Mouse (Mus musculus) thymus, postnatal 0 days (tissue): ENCODE results near the gene Apobr. TPM values are rescaled to one million over a fixed set of nuclear protein-coding genes. Genes with fewer than 3 reads are reported as not detected.

Experiments used
- DNase-seq: peaks from one replicate; pipeline ENCODE4 v3.0.0-alpha.2; 2015; ENCODE audit warnings: low spot score
- polyA plus RNA-seq: library from polyadenylated mRNA; unstranded; fragments of >200 nt; fragmentation: Nextera tagmentation; extraction: Ambion mirVana; gene quantifications from 2 replicates; pipeline ENCODE4 v1.2.1, GENCODE M21; 2015

Gene Apobr
- polyA plus RNA-seq: 1.2 TPM in 2 replicates

DNA sequence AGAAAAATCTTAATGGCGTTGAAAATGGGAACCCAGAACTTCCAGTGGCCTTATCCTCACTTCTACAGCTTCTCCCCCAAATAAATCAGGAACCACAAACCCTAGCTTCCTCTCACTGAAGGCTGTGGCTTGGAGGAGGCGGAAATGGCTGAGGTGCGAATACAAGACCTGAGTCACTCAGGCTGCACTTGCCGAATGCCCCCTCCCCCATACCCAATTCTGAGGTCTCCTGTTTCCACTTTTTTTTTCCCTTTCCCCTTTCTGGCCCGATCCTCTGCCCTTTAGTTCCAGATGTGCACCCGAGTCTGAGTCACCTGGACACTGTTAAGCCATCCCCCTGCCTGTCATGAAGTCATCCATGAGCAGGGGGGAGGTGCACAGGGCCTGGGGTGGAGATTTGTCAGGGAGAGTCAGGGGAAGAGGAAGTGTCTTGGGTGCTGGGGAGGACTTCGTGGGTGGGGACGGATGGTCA is at the start of gene Apobr:
Gene Apobr (plus strand): TSS at position 437 of the 472 bp plus-strand sequence.
- peak; percentile 46 for DNase-seq

DNA sequence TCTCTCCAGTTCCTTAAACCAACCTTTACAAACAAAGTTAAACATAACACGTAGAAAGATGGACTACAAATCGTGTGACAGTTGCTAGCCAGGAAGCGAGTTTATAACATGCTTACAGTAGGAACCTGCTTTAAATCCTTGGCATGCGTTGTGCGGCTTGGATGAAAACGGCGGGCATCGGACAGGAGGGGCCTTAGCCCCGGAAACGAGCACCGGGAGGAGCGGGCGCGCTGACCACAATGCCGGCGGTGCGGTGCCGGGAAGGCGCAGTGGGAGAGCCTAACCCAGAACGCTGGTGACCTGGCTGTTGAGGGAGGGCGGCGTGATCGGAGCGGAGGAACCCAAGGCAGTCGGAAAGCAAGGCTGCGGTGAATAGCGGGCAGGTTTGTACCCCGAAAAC is 49.0 kb upstream of the Apobr start:
- DNase-seq: peak; percentile 9

DNA sequence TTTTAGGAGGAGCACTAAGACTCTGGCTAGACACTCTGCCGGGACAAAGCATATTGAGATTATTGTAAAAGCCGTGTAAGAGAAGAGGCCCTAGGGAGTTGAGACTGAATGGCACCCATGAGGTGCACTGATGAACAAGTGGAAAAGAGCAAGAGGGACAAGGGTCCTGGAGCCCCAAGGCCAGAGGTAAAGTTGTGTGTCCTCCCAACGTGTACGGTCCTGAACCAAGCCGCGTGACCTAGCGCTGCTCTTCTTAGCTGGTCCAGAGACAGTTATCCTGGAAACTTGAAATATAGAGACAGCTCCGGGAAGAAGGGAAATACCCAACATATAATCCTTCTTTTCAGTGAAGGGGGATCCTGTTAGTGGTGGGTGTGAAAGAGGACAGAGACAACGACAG is 48.3 kb upstream of the Apobr start:
- no peak for DNase-seq

DNA sequence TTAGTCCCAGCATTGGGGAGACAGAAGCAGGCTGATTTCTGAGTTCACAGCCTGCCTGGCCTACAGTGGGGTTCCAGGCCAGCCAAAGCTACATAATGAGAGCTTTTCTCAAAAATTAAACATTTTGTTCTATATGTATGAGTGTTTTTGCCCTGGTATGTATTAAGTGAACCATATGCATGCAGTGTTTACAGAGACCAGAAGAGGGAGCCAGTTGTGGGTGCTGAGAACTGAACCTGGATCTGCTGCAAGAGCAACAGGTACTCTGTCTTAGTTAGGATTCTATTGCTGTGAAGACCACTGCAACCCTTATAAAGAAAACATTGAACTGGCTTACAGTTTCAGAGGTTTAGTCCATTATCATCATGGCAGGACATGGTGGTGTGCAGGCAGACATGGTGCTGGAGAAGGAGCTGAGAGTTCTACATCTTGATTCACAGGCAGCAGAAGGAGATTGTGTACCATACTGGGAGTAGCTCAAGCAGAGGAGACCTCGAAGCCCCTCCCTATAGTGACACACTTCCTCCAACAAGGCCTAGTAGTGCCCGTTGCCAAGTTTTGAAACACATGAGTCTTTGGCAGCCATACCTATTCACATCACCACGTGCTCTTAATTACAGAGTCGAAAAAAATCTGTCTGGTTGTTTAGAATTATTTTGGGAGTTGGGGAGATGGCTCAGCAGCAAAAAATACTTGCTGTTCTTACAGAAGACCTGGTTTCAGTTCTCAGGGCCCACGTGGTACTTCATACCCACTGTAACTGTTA is 46.7 kb upstream of the Apobr start:
- peak; percentile 64 for DNase-seq

DNA sequence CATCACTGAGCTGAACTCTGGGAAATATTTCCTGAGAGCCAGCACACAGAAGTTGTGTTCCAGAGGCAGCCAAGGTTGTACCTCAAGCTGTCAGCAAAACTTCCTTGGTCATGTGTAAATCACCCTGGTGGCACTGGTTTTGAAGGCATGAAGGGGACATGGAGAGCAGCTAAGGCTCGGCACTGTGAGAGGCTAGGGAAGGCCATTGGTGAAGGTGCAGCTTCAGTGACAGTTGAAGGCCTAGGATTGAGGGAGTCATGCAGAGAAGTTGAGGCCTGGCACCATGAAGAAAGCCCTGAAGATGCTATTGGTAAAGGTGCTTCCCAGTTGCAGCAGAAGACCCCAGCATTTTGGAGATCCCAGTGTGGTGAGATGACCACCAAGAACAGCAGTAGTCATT is 43.1 kb upstream of the Apobr start:
- no peak for DNase-seq

DNA sequence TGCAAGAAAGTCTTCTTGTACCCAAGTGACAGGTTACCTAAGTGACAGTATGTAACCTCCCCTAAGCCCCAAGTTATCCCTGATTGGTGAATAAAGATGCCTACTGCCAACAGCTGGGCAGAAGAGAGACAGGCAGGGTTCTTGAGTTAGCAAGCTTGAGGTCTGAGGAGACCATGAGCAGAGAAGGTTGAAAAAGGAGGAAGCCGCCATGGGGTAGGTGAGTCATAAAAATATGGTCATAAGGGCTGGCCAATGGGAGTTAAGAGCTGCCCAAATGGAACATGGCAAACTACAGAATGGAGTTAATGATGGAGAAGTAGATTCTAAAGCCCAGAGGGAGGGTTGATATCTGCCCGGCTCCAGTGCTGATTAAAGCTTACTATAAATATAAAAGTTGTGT is 39.1 kb upstream of the Apobr start:
- no peak for DNase-seq

DNA sequence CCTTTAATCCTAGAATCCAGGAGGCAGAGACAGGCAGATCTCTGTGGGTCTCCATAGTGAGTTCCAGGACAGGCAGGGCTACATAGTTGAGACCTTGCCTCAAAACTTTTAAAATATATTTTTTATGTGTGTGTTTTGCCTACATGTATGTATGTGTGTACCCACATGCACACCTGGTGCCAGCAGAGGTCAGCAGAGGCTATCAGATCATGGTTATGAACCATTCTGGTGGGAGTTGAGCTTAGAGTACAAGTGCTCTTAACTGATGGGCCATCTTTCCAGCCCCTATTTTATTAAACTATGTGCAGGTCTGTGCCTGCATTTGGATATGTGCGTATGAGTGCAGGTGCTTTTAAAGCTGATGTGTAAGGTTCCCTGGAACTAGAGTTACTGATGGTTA is 29.9 kb upstream of the Apobr start:
- DNase-seq: peak; percentile 42

DNA sequence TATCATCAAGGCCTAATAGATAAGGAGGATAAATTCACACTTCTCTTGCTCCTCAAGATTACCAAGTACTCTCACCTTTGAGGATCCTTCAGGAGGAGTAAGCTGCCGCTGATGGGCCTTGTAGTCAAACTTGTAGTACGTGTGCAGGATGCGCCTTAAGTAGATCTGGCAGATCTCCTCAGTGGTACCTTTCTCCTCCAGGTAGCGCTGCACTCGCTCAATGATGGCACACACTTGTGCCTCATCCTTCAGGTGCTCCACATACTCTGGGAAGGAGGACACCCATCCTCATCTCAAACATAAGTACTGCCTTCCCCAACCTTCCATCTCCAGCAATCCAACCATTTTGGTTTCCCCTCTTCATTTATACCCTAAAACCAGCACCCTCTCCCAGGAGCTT is 28.1 kb upstream of the Apobr start:
- DNase-seq: no peak

DNA sequence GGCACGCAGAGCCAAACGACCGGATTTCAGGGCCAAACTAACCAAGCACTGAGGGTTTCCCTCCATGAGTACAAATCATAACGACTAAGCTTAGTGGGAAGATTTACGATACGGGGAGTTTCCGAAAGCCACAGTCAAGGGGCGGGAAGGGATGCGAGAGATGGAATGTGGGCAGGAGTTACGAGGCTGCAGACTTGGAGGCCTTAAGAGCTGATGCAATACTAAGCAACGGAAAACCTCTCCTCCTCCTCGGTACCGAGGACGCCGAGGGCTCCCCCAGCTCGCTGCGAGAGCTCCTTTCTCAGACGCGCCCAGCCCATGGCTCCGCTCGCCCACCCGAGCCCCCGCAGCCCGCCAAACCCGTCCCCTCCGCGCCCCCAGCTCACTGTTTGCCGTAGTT is 19.0 kb upstream of the Apobr start:
- DNase-seq: no peak

DNA sequence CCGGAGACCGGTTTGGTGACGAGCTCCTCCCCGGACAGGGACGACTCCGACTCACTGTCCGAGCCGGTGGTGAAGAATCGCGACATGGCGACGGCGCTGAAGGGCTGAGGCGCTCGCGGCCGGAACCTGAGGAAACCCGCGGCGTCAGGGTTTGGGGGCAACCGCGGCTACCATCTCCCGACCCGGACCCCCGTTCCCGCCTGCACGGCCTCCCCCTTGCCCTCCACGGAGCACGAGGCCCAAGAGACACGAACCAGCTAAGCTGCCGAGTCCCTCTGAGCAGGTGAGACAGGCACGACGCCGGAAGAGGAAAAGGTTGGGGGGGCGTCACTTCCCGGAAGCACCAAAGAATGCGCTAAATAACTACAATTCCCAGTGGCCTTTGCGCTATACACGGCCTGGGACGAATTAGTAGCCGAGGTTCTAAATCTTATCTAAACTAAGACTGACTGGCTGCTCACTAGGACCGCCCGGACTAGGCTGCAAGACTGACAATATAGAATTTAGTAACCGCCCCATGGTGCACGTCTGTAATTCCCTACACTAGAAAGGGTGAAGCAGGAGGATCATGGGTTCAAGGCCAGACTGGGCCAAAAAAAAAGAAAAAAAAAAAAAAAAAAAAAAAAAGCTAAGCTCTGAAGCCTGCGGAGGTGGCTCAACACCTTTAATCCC is 18.5 kb upstream of the Apobr start, which contains the start of gene Eif3c:
Gene Eif3c (minus strand): TSS at position 318 of the 672 bp plus-strand sequence.
- peak; percentile 90 for DNase-seq

DNA sequence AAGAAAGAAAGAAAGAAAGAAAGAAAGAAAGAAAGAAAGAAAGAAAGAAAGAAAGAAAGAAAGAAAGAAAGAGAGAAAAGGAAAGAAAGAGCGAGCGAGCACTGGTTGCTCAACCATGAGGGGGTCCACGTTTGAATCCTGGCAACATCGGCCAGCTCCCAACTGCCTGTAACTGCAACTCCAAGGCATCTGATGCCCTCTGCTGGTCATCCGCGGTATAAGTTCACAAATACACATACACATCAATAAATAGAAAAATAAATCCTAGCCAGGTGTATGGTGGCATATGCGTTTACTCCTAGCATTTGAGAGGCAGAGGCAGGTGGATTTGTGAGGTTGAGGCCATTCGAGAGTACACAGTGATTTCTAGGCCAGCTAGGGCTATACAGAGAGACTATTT is 7.8 kb upstream of the Apobr start:
- peak; percentile 62 for DNase-seq

DNA sequence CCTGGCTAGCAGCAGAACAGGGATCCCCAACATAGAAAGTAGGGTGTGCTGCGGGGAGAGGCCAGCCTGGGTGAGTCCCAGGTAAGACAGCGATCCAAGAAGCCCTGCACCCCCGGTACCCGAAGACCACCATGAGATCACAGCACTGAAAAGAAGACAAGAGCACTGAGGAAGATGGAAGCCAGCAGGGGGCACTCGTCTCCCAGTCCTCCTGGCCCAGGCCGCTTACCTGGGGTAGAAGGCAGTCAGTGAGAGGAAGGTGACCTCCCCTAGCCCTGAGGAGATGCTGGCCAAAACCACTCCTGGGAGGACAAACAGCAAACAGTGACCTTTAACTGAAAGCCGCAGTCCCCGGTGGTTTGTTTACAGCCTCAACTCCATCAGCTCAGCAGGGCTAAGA is 5.6 kb upstream of the Apobr start:
- peak; percentile 43 for DNase-seq

DNA sequence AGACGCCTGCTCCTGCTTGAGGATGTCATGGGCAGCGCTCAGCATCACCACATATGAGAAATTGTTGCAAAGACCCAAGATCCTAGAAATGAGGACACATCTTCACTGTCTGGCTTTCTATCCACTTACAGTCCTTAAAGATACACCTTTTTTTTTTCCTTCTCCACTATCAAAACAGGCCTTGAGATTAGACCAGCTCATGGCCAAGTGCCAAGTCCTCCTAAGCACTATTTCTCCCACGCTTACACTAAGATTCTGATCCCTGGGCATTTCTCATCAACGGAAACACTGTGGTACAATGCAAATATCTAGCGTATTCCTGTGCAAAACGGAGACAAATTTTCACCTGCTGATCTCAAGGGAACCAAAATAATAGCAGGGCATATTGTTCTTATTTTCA is 3.1 kb upstream of the Apobr start:
- no peak for DNase-seq

DNA sequence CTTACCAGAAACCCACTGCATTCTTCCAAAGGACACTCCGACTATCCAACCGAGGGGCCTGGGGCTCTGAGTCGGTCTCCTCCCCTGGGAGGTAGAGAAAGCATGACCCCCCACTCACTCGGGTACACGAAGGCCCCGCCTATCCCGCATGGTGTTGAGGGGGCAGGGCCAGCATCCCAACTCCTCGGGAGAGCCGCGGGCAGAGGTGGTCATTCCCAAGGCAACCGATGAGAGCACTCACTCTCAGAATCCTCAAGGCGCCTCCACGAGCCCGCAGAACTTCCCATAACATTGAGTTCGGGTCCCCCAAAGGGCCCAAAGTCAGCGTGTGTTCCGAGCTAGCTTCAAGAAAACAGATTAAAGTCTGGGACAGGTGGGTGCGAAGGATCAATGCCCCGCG is 2.0 kb upstream of the Apobr start:
- no peak for DNase-seq

DNA sequence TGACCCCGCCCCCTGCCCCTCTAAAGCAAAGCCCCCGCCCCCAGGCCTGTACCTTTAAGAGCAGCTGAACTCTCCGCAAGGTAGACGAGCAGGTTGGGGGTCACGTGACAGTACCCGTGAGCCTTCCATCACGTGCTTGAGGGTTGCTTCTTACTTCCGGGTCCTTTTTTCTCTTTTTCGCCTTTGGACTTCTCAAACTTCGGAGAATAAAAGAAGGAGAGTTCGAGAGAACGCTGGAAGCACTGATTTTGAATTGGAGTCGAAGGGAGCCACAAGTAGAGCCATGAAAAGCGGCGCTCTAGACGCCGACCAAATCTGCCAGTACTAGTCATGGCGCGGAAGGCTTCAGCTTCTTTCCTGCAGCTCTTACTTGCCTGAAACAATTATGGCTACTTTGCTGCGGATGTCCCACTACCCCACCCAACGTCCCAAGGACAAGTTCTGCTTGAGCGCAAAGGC is 1.5 kb upstream of the Apobr start:
- peak; percentile 92 for DNase-seq

DNA sequence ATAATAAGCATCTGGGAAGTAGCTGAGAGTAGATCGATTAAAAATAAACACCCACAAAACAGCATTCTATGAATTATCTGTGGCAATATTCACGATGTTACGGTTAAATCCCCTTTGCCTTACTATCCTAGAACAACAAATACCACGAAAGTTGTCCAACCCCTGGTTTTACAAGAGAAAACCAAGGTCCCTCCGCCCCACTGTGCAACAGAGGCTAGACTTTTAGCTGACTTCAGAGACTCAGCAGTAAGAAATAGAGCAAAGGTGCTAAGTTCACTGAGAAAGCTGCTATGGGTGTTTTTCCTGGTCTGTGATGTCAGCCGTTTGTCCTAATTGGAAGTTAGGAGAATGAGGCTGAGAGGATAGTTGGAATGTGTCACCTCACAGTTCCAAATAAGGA is 981 bp upstream of the Apobr start:
- DNase-seq: no peak

DNA sequence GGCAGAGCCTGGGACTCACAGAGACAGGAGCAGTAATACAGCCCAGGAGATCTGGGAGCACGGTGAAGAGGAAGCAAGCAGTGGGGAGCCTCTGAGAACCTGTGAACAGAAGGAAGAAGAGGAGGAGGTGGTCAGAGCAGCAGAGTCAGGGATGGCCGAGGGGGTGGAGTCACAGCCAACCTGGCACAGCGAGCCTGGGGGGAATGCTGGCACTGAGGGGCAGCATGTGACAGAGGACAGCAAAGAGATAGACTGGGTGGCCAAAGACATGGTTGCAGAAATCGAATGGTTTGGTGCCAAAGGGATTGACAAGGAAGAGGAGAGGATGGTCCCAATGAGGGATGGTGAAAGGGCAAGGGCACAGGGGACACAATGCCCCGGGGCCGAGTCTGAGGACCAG is 975 bp downstream of the Apobr start, which contains the start of gene Cln3:
Gene Cln3 (minus strand): TSS at position 101 of the 400 bp plus-strand sequence.
- no peak for DNase-seq

DNA sequence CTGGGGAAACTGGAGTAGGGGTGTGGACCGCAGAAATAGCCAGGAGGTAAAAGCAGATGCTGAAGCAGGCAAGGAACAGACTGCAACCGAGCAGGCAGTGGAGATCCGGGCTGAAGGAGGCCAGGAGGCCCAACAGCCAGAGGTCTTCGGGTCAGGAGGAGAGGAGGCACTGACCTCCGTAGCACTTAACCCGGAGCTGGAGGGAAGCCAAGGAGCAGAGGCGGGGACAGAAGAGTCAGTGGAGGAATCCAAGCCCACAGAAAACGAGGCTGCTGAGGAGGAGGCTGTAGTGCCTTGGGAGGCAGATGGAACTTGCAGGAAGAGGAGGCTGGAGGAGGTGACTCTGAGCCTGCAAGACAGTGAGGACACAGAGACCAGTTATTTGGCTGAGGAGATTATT is 2.1 kb downstream of the Apobr start:
- DNase-seq: no peak

DNA sequence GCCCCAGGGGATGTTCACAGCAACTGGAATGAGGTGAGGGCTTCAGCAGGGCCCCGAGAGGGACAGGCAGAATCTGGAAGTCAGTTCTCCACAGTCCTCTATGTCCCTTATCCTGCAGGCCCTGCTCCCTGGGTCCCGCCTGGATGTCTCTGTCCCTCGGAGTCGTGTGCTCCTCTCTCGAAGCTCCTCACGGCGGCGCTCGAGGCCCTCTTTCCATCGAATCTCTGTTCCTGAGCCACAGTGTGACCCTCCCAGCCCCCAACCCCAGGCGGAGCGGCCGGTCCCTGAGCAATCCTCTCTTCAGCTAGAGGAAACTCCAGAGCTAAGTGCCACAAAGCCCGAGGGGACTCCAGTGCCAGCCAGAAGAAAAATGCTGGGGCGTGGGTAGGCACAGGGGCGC is 3.0 kb downstream of the Apobr start:
- no peak for DNase-seq

DNA sequence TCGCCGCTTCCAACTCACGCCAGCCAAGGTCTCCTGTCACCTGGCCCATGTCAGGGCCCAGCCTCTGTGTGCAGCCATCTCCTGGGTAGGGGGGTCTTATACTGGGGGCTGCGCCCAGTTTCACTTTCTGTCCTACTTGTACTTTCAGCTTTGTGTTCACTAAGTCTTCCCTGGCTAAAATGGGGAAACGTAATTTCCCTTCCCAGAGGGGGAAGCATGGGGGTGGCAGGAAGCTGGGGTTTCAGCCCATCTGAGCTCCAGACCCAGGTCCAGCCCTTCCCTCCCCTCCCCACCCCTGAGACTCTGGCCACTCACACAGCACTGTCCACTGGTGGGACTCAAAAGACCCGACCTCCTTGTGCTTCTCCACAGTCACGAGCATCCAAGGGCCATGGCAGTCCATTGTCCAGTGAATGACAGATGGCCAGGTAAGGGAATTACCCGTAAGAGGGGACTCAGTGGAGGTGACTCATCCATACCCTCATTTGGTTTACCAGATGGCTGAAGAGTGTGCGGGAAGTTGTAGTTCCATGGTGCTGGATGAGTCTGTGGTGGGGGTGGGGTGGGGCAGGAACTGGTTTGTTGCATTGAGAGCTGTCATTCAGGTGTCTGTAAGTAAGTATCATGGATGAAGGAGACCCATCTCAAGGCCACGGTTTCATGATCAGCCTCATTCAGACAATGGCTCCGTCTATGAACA is 10.3 kb downstream of the Apobr start, which contains the start of gene Il27:
Gene Il27 (minus strand): TSS at position 80 of the 700 bp plus-strand sequence.
- no peak for DNase-seq

DNA sequence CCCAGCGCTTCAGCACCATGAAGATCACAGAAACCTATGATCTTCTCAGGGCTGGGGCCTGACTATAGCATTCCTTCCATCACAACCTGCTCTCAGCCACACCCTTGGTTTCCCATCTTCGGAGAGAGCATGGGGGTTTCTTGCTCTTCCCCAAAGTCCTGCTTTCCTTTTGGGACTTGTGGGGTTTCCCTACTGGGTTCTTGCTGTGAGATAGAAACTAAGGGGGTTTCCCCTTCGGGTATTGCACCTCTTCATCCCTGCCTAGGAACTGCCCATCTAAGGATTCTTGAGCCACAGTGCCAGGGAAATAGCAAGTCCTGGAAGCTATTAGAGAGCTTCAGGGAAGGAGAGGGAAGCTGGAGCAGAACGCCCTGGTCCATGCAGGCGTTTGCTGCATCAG is 11.1 kb downstream of the Apobr start:
- DNase-seq: no peak

DNA sequence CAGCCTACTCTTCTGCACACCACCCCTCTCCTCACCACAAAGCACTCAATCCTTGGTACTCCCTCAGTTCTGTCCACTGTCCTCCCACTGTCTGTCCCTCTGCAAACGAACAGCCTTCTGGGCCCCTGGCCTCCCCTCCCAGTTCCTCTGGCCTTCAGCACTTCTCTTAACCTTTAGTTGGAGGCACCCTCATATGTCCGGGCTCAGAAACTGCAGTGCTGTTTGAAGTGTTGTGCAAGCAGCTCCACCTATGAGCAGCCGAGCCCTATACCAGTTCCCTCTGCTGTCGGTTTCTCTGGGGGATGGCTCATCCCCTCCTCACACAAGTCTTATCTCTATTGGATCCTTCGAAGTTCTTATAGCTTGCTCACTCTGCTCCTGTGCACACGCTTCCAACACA is 11.7 kb downstream of the Apobr start:
- no peak for DNase-seq
